Comparison of ENCODE assay signal across 11 mouse cellular contexts in genomic region chr1:173741656-173742055, GRCm38 (mm10). TPM values are rescaled to one million over a fixed set of nuclear protein-coding genes. Genes with fewer than 3 reads are reported as not detected.
DNase-seq lines count a peak whose midpoint lies in the region; TF ChIP-seq lines count a peak whose summit lies in the region.
"Had no signal": no experiment of that assay in that cellular context is flagged by ENCODE, and none has a peak within 500 bp of the region (broad histone marks: within the 10 kb centered on the region; RNA-seq: fewer than 3 reads in every experiment).

Gene Ifi207 (minus strand): TSS chr1:173741747.

- no peak for TF ChIP-seq CTCF in kidney, adult 2 months (conservative IDR thresholded peaks at IDR 0.05; ENCODE audit: insufficient read depth, insufficient read length, low read depth, low read length)
- TF ChIP-seq CTCF in bone marrow, adult 2 months (IDR thresholded peaks at IDR 0.05; ENCODE audit: control insufficient read depth, insufficient read depth, low read length), result no peak

- no peaks in the 10 kb centered on the region for H3K4me1 ChIP-seq in kidney, adult 2 months (ENCODE audit: control insufficient read depth, insufficient read depth, low read length)
- H3K4me1 ChIP-seq in bone marrow, adult 2 months (ENCODE audit: control insufficient read depth, insufficient read depth, low read length), result no peaks in the 10 kb centered on the region
- H3K4me1 ChIP-seq: hindbrain, embryonic 15.5 days; limb, embryonic 15.5 days; midbrain, embryonic 13.5 days had no signal

- H3K36me3 ChIP-seq in kidney, adult 2 months (ENCODE audit: control insufficient read depth, insufficient read depth, low read length), result no peaks in the 10 kb centered on the region
- peaks cover 3% of the 10 kb centered on the region for H3K36me3 ChIP-seq in macrophage (ENCODE audit: inconsistent target)
- H3K36me3 ChIP-seq: hindbrain, embryonic 15.5 days; limb, embryonic 15.5 days; midbrain, embryonic 13.5 days had no signal

- H3K27me3 ChIP-seq in kidney, adult 2 months (replicated peaks; ENCODE audit: control insufficient read depth, insufficient read depth, low read length), result no peaks in the 10 kb centered on the region
- H3K27me3 ChIP-seq: hindbrain, embryonic 15.5 days; limb, embryonic 15.5 days; midbrain, embryonic 13.5 days had no signal

- no peak for TF ChIP-seq POLR2A in kidney, adult 2 months (IDR thresholded peaks at IDR 0.05; ENCODE audit: low read depth, low read length)
- no peak for TF ChIP-seq POLR2A in bone marrow, adult 2 months (IDR thresholded peaks at IDR 0.05; ENCODE audit: borderline replicate concordance, control insufficient read depth, low read depth, low read length)

- WGBS in kidney, adult 2 months, result 57% methylated on average over 4 of the region's 4 CpGs
- 28% methylated on average over 4 of the region's 4 CpGs for WGBS in bone marrow, adult 2 months
- WGBS in macrophage (ENCODE audit: missing documents), result 9% methylated on average over 4 of the region's 4 CpGs

- H3K79me2 ChIP-seq in macrophage (ENCODE audit: inconsistent target), result peaks cover 74% of the 10 kb centered on the region

- peak; percentile 28 for DNase-seq in kidney, adult 2 months
- no peak for DNase-seq in kidney, adult 8-10 months
- DNase-seq in 3T3-L1 (ENCODE audit: low read depth, low spot score), result peak; percentile 53
- no peak for DNase-seq in left cerebral cortex, postnatal 4 days
- DNase-seq in layer of hippocampus, postnatal 14 days (ENCODE audit: low spot score in 2 of 2), result no peak
- DNase-seq: kidney, postnatal 10 days had no signal

- peak within 1 kb of the TSS; percentile 42 for H3K4me3 ChIP-seq in kidney, adult 2 months (ENCODE audit: insufficient read depth, low read depth, low read length)
- peak within 1 kb of the TSS; percentile 30 for H3K4me3 ChIP-seq in bone marrow, adult 2 months (replicated peaks; ENCODE audit: control insufficient read depth, low read depth, low read length)
- H3K4me3 ChIP-seq in macrophage (ENCODE audit: inconsistent target), result peak within 1 kb of the TSS; percentile 78
- H3K4me3 ChIP-seq: hindbrain, embryonic 15.5 days; limb, embryonic 15.5 days; midbrain, embryonic 13.5 days had no signal

- H3K27ac ChIP-seq in kidney, adult 2 months (ENCODE audit: insufficient read depth, low read depth, low read length), result peak within 1 kb of the TSS; percentile 68; the same call in 1 of the 2 replicates
- peak within 1 kb of the TSS; percentile 33; the same call in 1 of the 2 replicates for H3K27ac ChIP-seq in bone marrow, adult 2 months (ENCODE audit: control insufficient read depth, insufficient read depth, low read depth, low read length, poor library complexity)
- peak within 1 kb of the TSS; percentile 99 for H3K27ac ChIP-seq in macrophage
- H3K27ac ChIP-seq: hindbrain, embryonic 15.5 days; limb, embryonic 15.5 days; midbrain, embryonic 13.5 days had no signal

- intact Hi-C loops in left cerebral cortex, postnatal 4 days (cut with DNase I), result no loop called here

RNA-seq across cellular contexts. Expression of gene Ifi207, which starts in this region (rescaled TPM):
- polyA plus RNA-seq in kidney, adult 2 months (2012; rRNA removed), result 2.7 and 3.6 TPM in 2 replicates
- polyA plus RNA-seq in bone marrow, adult 2 months (2011; ENCODE audit: insufficient read depth, insufficient read length, low replicate concordance, missing spikeins), result 4.1 and 11.9 TPM in 2 replicates
- total RNA-seq in macrophage (2018; cell fraction: chromatin; rRNA removed), result 100 to 1,000 TPM; 200 to 761 (median 454) TPM
- 100 to 1,000 TPM; 348 to 661 (median 438) TPM for total RNA-seq in macrophage (2018; cell fraction: cytosol; rRNA removed)
- total RNA-seq in macrophage (2018; cell fraction: nucleus; rRNA removed), result 100 to 1,000 TPM; 307 to 808 (median 562) TPM
- 254 to 634 TPM (median 365 TPM) in 3 replicates for polyA plus RNA-seq in macrophage (2018)
- under 1 TPM; 0.24 to 0.28 TPM for total RNA-seq in left cerebral cortex, postnatal 4 days (2021)
- under 1 TPM; 0.17 to 0.18 TPM for total RNA-seq in layer of hippocampus, postnatal 14 days (2021)

Comparison
In these comparisons a context has a peak if more than half of its experiments do, and no peak if none do; other contexts are left out.
1. RNA of gene Ifi207 (polyA plus RNA-seq): 254 to 634 TPM in macrophage; 4.1 to 11.9 TPM in bone marrow, adult 2 months and 2.7 to 3.6 TPM in kidney, adult 2 months; every median in the first group is over 10 times any median in the second.
2. DNase-seq: peak in kidney, adult 2 months (single experiment) and 3T3-L1 (single experiment); none in kidney, adult 8-10 months (0 of 2), left cerebral cortex, postnatal 4 days (single experiment) and layer of hippocampus, postnatal 14 days (0 of 2).
3. H3K27ac ChIP-seq: peak in every context shown above with its lines; median percentile 99 in macrophage; 68 in kidney, adult 2 months; 33 in bone marrow, adult 2 months.
4. Peak in every context shown above with its lines, with median percentiles within 50 percentile points of each other: H3K4me3 ChIP-seq.